Comparison of ENCODE assay signal across 9 mouse cellular contexts in the genomic region with DNA sequence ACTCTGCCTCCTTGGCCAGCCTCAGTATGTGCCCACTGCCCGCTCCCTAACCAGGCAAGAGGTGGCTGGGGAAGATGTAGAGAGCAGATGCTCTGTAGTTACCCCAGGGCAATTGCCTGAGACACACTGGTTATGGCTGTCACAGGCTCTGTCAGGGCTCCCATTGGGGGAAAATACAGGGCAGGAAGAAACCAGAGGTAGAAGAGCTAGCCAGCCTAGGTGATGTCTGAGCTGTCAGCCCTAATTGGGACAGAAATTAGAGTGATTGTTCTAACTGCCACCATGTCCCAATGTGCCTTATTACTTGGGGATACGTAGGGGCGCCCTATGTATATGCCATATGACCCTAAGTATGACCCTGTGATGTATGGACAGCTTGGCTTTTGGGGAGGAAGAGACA. TPM values are rescaled to one million over a fixed set of nuclear protein-coding genes. Genes with fewer than 3 reads are reported as not detected.
A peak's percentile ranks its signal among the peaks of the same experiment; 100 is the strongest.
DNase-seq lines count a peak whose midpoint lies in the region; ATAC-seq and TF ChIP-seq lines count a peak whose summit lies in the region.
"Had no signal": no experiment of that assay in that cellular context is flagged by ENCODE, and none has a peak within 500 bp of the region (broad histone marks: within the 10 kb centered on the region; RNA-seq: fewer than 3 reads in every experiment).

No protein-coding gene starts in this region.

- no peak overlapping the region for H3K27ac ChIP-seq in heart, embryonic 14.5 days (replicated peaks in 1 of 2; ENCODE audit: control insufficient read depth in 1 of 2, insufficient read depth in 1 of 2, low read depth in 2 of 2, low read length in 2 of 2)
- H3K27ac ChIP-seq in hindbrain, embryonic 10.5 days: peak overlapping the region; percentile 92; the same call in 1 of the 2 replicates
- H3K27ac ChIP-seq in midbrain, embryonic 10.5 days (replicated peaks): 0 out of 2 replicates have a peak overlapping the region, but pooled peaks have one; percentile 38

- WGBS in heart, embryonic 14.5 days: 90% methylated on average over 3 of the region's 3 CpGs
- 85% methylated on average over 3 of the region's 3 CpGs for WGBS in hindbrain, embryonic 10.5 days
- 95% methylated on average over 3 of the region's 3 CpGs for WGBS in midbrain, embryonic 10.5 days

- H3K9ac ChIP-seq in heart, embryonic 14.5 days (ENCODE audit: low read length): no peak overlapping the region

- peaks cover 6 to 7% of the 10 kb centered on the region in 2 experiments; a peak in 2 of 4 replicates for H3K4me1 ChIP-seq in heart, embryonic 14.5 days (ENCODE audit: control insufficient read depth in 2 of 2, insufficient read depth in 2 of 2, low read length in 2 of 2)
- H3K4me1 ChIP-seq in G1E (ENCODE audit: insufficient read depth, low read depth, low read length): peaks cover 66% of the 10 kb centered on the region
- H3K4me1 ChIP-seq in hindbrain, embryonic 10.5 days (replicated peaks): peaks cover 42% of the 10 kb centered on the region
- H3K4me1 ChIP-seq in midbrain, embryonic 10.5 days: peaks cover 46% of the 10 kb centered on the region

- H3K27me3 ChIP-seq in heart, embryonic 14.5 days (ENCODE audit: control insufficient read depth, insufficient read depth, low read length): no peaks in the 10 kb centered on the region
- H3K27me3 ChIP-seq in G1E (ENCODE audit: insufficient read depth, low read length): peaks cover 7% of the 10 kb centered on the region
- no peaks in the 10 kb centered on the region for H3K27me3 ChIP-seq in hindbrain, embryonic 10.5 days (ENCODE audit: insufficient read depth, poor library complexity, severe bottlenecking)
- no peaks in the 10 kb centered on the region for H3K27me3 ChIP-seq in midbrain, embryonic 10.5 days (ENCODE audit: low read depth, poor library complexity, severe bottlenecking)

- no peak for DNase-seq in heart, postnatal 14 days
- DNase-seq in G1E (ENCODE audit: low spot score): no peak
- no peak for DNase-seq in hindbrain, embryonic 10.5 days (ENCODE audit: low spot score)
- no peak for DNase-seq in midbrain, embryonic 10.5 days (ENCODE audit: low spot score)
- DNase-seq in adrenal gland, adult 2 months: no peak
- DNase-seq in frontal cortex, postnatal 36 days (ENCODE audit: low spot score in 2 of 2): no peak
- DNase-seq: left cerebral cortex, postnatal 4 days had no signal

- no peak overlapping the region for H3K4me3 ChIP-seq in heart, embryonic 14.5 days (ENCODE audit: control insufficient read depth in 1 of 2, insufficient read depth in 1 of 2, low read depth in 1 of 2, low read length in 2 of 2)
- H3K4me3 ChIP-seq in G1E (ENCODE audit: low read depth, low read length): peak overlapping the region; percentile 79
- H3K4me3 ChIP-seq in hindbrain, embryonic 10.5 days: peak overlapping the region; percentile 77
- peak overlapping the region; percentile 88 for H3K4me3 ChIP-seq in midbrain, embryonic 10.5 days

- H3K4me2 ChIP-seq in heart, embryonic 14.5 days (ENCODE audit: low read length): peak overlapping the region; percentile 93

- ATAC-seq in heart, embryonic 14.5 days (ENCODE audit: insufficient number of reproducible peaks, insufficient read depth, low FRiP score, low read depth): no peak
- ATAC-seq in G1E (ENCODE audit: extremely low read depth, insufficient number of reproducible peaks, low FRiP score, poor library complexity, severe bottlenecking): no peak
- ATAC-seq in megakaryocyte-erythroid progenitor cell, adult 5-6 weeks (replicated peaks; ENCODE audit: low FRiP score, low TSS enrichment, poor library complexity, severe bottlenecking): no peak

- peaks cover 31% of the 10 kb centered on the region for H3K36me3 ChIP-seq in heart, embryonic 14.5 days (ENCODE audit: control insufficient read depth, insufficient read depth, low read length)
- peaks cover 53% of the 10 kb centered on the region for H3K36me3 ChIP-seq in G1E (replicated peaks)
- peaks cover 36% of the 10 kb centered on the region for H3K36me3 ChIP-seq in hindbrain, embryonic 10.5 days
- peaks cover 36% of the 10 kb centered on the region for H3K36me3 ChIP-seq in midbrain, embryonic 10.5 days

- intact Hi-C loops in heart, postnatal 14 days (cut with DNase I): loop anchor here (2.0 to 10.0 kb wide), 4 partner anchors 17 to 323 kb away; a partner anchor contains a TSS

- H3K9me3 ChIP-seq in heart, embryonic 14.5 days (ENCODE audit: control insufficient read depth, low read length): no peaks in the 10 kb centered on the region
- H3K9me3 ChIP-seq in G1E (replicated peaks): no peaks in the 10 kb centered on the region
- no peaks in the 10 kb centered on the region for H3K9me3 ChIP-seq in hindbrain, embryonic 10.5 days
- H3K9me3 ChIP-seq in midbrain, embryonic 10.5 days (replicated peaks): no peaks in the 10 kb centered on the region

- TF ChIP-seq CTCF in G1E (IDR thresholded peaks at IDR 0.05; ENCODE audit: low read depth, low read length): no peak

RNA-seq across cellular contexts. Expression of a gene that starts 1.5 kb away (rescaled TPM):
- 5.4 and 8.6 TPM in 2 replicates for polyA plus RNA-seq in heart, embryonic 14.5 days (2014; fragmentation: Nextera tagmentation; extraction: Ambion mirVana)
- 10 to 100 TPM; 13.8 to 17.0 TPM for total RNA-seq in heart, postnatal 14 days (2021)
- total RNA-seq in G1E (2014; fragmentation: Nextera tagmentation): 51.7 and 69.3 TPM in 2 replicates
- total RNA-seq in G1E (2017): 97.1 and 114 TPM in 2 replicates
- 327 and 349 TPM in 2 replicates for polyA plus RNA-seq in G1E (2012)
- polyA plus RNA-seq in hindbrain, embryonic 10.5 days (2016; fragmentation: Nextera tagmentation; extraction: Ambion mirVana): 31.1 and 32.7 TPM in 2 replicates
- polyA plus RNA-seq in midbrain, embryonic 10.5 days (2016; fragmentation: Nextera tagmentation; extraction: Ambion mirVana): 28.3 and 37.4 TPM in 2 replicates
- 10 to 100 TPM; 27.2 to 27.7 TPM for total RNA-seq in adrenal gland, adult 2 months (2021)
- 24.2 and 26.9 TPM in 2 replicates for polyA plus RNA-seq in adrenal gland, adult 2 months (2012; rRNA removed)
- 41.8 and 43.2 TPM in 2 replicates for total RNA-seq in megakaryocyte-erythroid progenitor cell, adult 5-6 weeks (2014; fragmentation: Nextera tagmentation)
- total RNA-seq in megakaryocyte-erythroid progenitor cell, adult 5-6 weeks (2017): 21.7 and 32.6 TPM in 2 replicates

RNA-seq across cellular contexts. Expression of a gene that starts 17.8 kb away (rescaled TPM):
- 25.1 and 26.8 TPM in 2 replicates for polyA plus RNA-seq in heart, embryonic 14.5 days (2014; fragmentation: Nextera tagmentation; extraction: Ambion mirVana)
- 1 to 10 TPM; 7.3 to 8.5 TPM for total RNA-seq in heart, postnatal 14 days (2021)
- 13.2 and 18.1 TPM in 2 replicates for total RNA-seq in G1E (2014; fragmentation: Nextera tagmentation)
- 37.0 and 42.4 TPM in 2 replicates for total RNA-seq in G1E (2017)
- 18.5 and 22.6 TPM in 2 replicates for polyA plus RNA-seq in G1E (2012)
- 48.3 and 49.2 TPM in 2 replicates for polyA plus RNA-seq in hindbrain, embryonic 10.5 days (2016; fragmentation: Nextera tagmentation; extraction: Ambion mirVana)
- polyA plus RNA-seq in midbrain, embryonic 10.5 days (2016; fragmentation: Nextera tagmentation; extraction: Ambion mirVana): 39.7 and 44.6 TPM in 2 replicates
- 10 to 100 TPM; 20.4 to 21.6 TPM for total RNA-seq in adrenal gland, adult 2 months (2021)
- 8.9 TPM in 2 replicates for polyA plus RNA-seq in adrenal gland, adult 2 months (2012; rRNA removed)
- 25.5 and 34.8 TPM in 2 replicates for total RNA-seq in megakaryocyte-erythroid progenitor cell, adult 5-6 weeks (2014; fragmentation: Nextera tagmentation)
- 38.6 and 46.5 TPM in 2 replicates for total RNA-seq in megakaryocyte-erythroid progenitor cell, adult 5-6 weeks (2017)

RNA-seq across cellular contexts. Expression of a gene that starts 24.1 kb away (rescaled TPM):
- 17.8 and 17.9 TPM in 2 replicates for polyA plus RNA-seq in heart, embryonic 14.5 days (2014; fragmentation: Nextera tagmentation; extraction: Ambion mirVana)
- total RNA-seq in heart, postnatal 14 days (2021): 10 to 100 TPM; 19.8 to 22.9 TPM
- total RNA-seq in G1E (2014; fragmentation: Nextera tagmentation) (36.5 and 39.9 TPM in 2 replicates), G1E (2017) (6.9 and 7.8 TPM in 2 replicates)
- 104 and 111 TPM in 2 replicates for polyA plus RNA-seq in G1E (2012)
- 50.6 and 53.0 TPM in 2 replicates for polyA plus RNA-seq in hindbrain, embryonic 10.5 days (2016; fragmentation: Nextera tagmentation; extraction: Ambion mirVana)
- 52.2 and 53.2 TPM in 2 replicates for polyA plus RNA-seq in midbrain, embryonic 10.5 days (2016; fragmentation: Nextera tagmentation; extraction: Ambion mirVana)
- total RNA-seq in adrenal gland, adult 2 months (2021): 10 to 100 TPM; 15.4 to 22.2 TPM
- 25.0 and 39.1 TPM in 2 replicates for polyA plus RNA-seq in adrenal gland, adult 2 months (2012; rRNA removed)
- 44.4 and 55.9 TPM in 2 replicates for total RNA-seq in megakaryocyte-erythroid progenitor cell, adult 5-6 weeks (2014; fragmentation: Nextera tagmentation)
- 10.0 and 12.9 TPM in 2 replicates for total RNA-seq in megakaryocyte-erythroid progenitor cell, adult 5-6 weeks (2017)

RNA-seq across cellular contexts. Expression of a gene that starts 25.3 kb away (rescaled TPM):
- polyA plus RNA-seq in heart, embryonic 14.5 days (2014; fragmentation: Nextera tagmentation; extraction: Ambion mirVana): 0.95 and 2.0 TPM in 2 replicates
- 1 to 10 TPM; 2.9 to 4.7 TPM for total RNA-seq in heart, postnatal 14 days (2021)
- not detected in 2 replicates for total RNA-seq in G1E (2014; fragmentation: Nextera tagmentation)
- total RNA-seq in G1E (2017): 0.06 and 0.66 TPM in 2 replicates
- polyA plus RNA-seq in G1E (2012): not detected in 2 replicates
- polyA plus RNA-seq in hindbrain, embryonic 10.5 days (2016; fragmentation: Nextera tagmentation; extraction: Ambion mirVana): 0.25 and 0.30 TPM in 2 replicates
- polyA plus RNA-seq in midbrain, embryonic 10.5 days (2016; fragmentation: Nextera tagmentation; extraction: Ambion mirVana): 0.14 and 0.40 TPM in 2 replicates
- 1 to 10 TPM; 1.2 to 1.5 TPM for total RNA-seq in adrenal gland, adult 2 months (2021)
- polyA plus RNA-seq in adrenal gland, adult 2 months (2012; rRNA removed): 4.6 and 5.3 TPM in 2 replicates
- 0.30 and 0.94 TPM in 2 replicates for total RNA-seq in megakaryocyte-erythroid progenitor cell, adult 5-6 weeks (2014; fragmentation: Nextera tagmentation)
- not detected in 2 replicates for total RNA-seq in megakaryocyte-erythroid progenitor cell, adult 5-6 weeks (2017)

RNA-seq across cellular contexts. Expression of a gene that starts 25.8 kb away (rescaled TPM):
- polyA plus RNA-seq in heart, embryonic 14.5 days (2014; fragmentation: Nextera tagmentation; extraction: Ambion mirVana): 9.4 and 10.3 TPM in 2 replicates
- total RNA-seq in heart, postnatal 14 days (2021): 1 to 10 TPM; 7.3 to 9.5 TPM
- total RNA-seq in G1E (2014; fragmentation: Nextera tagmentation): not detected in 2 replicates
- total RNA-seq in G1E (2017): not detected in 2 replicates
- not detected in 2 replicates for polyA plus RNA-seq in G1E (2012)
- 0.31 and 0.41 TPM in 2 replicates for polyA plus RNA-seq in hindbrain, embryonic 10.5 days (2016; fragmentation: Nextera tagmentation; extraction: Ambion mirVana)
- polyA plus RNA-seq in midbrain, embryonic 10.5 days (2016; fragmentation: Nextera tagmentation; extraction: Ambion mirVana): 0.46 and 0.63 TPM in 2 replicates
- 10 to 100 TPM in 1 of 2 experiments, 1 to 10 TPM in 1; 9.4 to 14.0 TPM for total RNA-seq in adrenal gland, adult 2 months (2021)
- 16.2 and 18.7 TPM in 2 replicates for polyA plus RNA-seq in adrenal gland, adult 2 months (2012; rRNA removed)
- 0.99 TPM in 1 of 2 replicates, not detected in the other for total RNA-seq in megakaryocyte-erythroid progenitor cell, adult 5-6 weeks (2014; fragmentation: Nextera tagmentation)
- 0.08 TPM in 1 of 2 replicates, not detected in the other for total RNA-seq in megakaryocyte-erythroid progenitor cell, adult 5-6 weeks (2017)

Comparison
In these comparisons a context has a peak if more than half of its experiments do, and no peak if none do; other contexts are left out.
1. H3K27ac ChIP-seq: peak in hindbrain, embryonic 10.5 days (single experiment) and midbrain, embryonic 10.5 days (single experiment); none in heart, embryonic 14.5 days (0 of 2).
2. H3K4me3 ChIP-seq: peak in G1E (single experiment), hindbrain, embryonic 10.5 days (single experiment) and midbrain, embryonic 10.5 days (single experiment); none in heart, embryonic 14.5 days (0 of 2).